Mouse (Mus musculus) left cerebral cortex, adult 18-20 months (tissue): Measurements from ENCODE around the gene Atxn10. TPM values are rescaled to one million over a fixed set of nuclear protein-coding genes. Genes with fewer than 3 reads are reported as not detected.
"Not testable (repeated sequence)": the region's sequence is repeated elsewhere in the genome, so short reads cannot be mapped to it uniquely, and the experiment has no call there.

Source experiments
- DNase-seq, 2 experiments: peaks; one replicate each; pipeline ENCODE4 v3.0.0; 2021 to 2022; ENCODE audit warnings: low spot score in 2 of 2, mixed read lengths in 1 of 2
- total RNA-seq, 2 experiments: library from RNA; stranded (reverse); gene quantifications; 2 replicates each; pipeline ENCODE4 v1.2.3; 2021

Gene Atxn10
- total RNA-seq, 2 experiments from 2014 or later = 267 to 276 TPM

DNA sequence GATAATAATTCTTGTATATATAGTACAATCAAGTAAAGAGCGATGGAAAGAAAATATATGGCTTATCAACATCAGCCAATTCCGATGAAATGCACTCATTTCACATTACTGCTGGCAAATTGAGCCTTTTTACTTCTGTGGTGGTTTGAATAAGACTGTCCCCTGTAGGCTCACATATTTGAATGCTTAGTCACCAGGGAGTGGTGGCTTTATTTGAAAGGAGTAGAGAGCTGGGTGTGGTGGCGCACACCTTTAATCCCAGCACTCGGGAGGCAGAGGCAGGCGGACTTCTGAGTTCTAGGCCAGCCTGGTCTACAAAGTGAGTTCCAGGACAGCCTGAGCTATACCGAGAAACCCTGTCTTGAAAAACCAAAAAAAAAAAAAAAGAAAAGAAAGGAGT lies 2.5 kb upstream of the Atxn10 start:
- DNase-seq = not testable (repeated sequence)

DNA sequence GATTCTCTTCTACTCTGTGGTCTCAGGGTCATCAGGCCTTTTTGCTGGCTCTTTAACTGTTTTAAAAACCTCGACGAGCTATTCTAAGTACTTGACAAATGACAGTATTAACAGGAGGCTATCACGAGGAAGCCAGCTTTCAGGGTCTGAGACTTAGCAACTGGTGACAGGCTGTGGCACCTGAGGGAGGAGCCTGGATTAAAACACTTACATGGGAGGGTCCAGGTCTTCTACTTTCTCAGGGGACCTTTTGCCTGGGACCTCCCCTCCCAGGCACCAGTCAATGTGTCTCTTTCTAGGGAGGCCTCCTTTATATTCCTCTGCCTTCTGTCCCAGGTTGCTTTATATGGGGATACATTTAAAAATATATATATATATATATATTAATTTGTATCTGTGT lies 1.8 kb upstream of the Atxn10 start:
- DNase-seq = no peak

DNA sequence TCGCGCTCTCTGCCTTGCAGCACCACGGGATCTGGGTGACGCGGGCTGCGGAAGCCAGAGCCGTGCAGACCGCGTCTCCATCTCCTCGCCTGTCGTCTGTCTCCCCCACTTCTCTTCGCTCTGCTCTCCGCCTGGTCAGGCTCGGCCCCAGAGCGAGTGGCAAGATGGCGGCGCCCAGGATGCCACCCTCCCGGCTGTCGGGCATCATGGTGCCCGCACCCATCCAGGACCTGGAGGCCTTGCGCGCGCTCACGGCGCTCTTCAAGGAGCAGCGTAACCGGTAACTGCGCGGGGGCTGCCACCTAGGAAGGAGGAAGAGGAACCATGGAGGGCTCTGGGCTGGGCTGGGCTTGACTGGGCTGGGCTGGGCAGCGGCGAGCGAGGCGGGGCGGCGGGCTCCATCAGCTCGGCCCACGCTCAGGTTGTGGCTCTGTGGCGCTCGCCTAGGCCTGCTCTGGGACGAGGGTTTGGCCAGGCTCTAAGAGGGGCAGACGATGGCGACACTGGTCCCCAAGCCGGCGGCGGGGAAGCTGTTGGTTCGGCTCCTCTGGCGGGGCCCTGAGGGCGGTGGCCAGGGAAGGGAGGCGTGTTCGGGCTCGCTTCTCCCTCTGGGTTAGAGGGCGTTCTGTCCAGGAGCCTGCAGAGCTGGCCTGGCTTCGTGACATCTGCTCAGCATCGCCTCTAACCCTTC lies 401 bp downstream of the Atxn10 start:
- peak; percentile 58 to 77 for DNase-seq

DNA sequence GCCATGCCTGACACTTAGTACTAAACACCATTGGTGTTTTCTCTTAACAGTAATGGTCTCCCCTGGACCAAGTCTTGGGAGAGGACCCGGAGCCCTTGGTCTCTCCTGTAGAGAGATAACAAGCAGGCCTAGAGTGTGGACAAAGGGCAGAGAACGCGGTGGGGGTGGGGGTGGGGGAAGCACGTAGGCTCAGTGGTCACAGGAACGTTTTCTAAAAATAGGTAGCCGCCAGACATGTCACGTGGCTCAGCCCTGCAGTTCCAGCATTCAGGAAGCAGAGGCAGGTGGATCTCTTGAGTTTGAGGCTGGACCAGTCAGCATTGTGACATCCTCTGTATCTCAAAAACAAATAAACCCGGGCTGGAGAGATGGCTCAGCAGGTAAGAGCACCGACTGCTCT lies 1.2 kb downstream of the Atxn10 start:
- DNase-seq = no peak

DNA sequence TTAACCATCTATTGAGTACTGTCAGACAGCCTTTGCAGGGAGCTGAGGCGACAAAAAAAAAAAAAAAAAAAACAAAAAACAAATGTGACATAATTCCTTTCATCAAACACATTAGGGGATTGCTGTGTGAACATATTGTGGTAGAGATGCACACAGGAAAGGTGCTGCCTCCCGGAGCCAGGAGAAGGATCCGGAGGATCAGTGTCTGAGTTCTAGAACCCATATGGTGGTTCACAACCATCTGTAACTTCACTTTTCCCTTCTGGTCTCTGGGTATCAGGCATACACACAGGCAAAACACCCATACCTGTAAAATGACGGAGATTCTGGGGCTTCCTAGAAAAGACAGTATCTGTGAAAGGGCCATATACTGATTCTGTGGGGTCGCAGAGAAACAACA lies 1.9 kb downstream of the Atxn10 start:
- no peak for DNase-seq

DNA sequence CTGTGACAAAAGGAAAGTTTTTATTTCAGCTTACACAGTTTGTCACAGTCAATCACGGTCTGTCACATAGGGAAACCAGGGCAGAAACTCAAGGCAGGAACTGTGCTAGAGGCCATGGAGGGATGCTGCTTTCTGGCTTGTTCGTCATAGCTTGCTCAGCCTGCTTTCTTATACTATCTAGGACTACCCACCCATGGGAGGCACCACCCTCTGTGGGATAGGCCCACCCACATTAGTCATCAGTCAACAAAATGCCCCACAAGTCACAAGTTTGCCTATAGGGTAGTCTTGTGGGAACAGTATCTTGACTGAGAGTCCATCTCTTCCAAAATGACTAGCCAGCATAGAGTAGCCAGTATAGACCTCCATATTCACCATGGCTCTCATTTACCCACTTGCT lies 6.2 kb downstream of the Atxn10 start:
- DNase-seq = no peak

DNA sequence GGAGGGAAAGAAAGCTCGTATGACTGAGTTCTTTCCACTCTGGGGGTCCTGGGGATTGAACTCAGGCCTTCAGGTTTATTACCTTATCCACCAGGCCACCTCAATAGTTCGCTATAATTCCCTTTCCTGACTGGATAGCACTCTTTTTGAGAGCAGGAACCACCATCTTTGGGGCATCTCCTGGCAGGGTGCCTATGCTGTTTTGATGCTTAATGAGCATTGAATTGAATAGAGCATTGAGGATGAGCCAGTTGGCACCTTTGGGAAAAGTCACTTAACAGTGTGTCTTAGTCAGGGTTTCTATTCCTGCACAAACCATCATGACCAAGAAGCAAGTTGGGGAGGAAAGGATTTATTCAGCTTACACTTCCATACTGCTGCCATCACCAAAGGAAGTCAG lies 8.6 kb downstream of the Atxn10 start:
- no peak for DNase-seq

DNA sequence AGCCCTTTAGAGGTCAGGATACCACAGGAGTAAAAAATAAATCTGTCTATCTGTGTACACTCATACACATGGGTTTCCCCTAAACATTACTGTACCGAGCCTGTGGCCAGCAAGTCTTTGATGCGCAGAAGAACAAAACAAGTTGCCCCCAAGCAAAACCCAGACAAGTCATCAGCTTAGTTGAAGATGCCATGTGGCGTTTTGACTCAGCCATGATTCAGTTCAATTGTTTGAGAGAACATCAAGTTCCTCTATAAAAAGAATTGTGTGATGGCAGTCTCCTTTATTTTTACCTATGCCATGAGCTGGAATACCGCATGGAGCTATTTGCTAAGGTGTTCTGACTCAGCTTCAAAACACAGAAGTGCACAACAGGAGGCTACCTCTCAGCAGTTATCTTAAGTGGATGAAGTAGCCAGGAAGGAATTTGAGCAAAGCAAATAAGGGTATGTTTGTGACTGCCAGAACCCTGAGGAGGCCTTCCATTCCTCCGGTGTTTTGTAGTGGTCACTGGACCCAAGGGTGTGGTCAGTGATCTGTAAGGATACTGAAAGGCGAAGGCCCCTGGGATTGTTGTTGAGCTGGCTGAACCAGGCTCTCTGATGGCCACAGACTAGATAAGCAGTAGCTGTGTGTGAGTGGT lies 11.1 kb downstream of the Atxn10 start:
- DNase-seq = no peak

DNA sequence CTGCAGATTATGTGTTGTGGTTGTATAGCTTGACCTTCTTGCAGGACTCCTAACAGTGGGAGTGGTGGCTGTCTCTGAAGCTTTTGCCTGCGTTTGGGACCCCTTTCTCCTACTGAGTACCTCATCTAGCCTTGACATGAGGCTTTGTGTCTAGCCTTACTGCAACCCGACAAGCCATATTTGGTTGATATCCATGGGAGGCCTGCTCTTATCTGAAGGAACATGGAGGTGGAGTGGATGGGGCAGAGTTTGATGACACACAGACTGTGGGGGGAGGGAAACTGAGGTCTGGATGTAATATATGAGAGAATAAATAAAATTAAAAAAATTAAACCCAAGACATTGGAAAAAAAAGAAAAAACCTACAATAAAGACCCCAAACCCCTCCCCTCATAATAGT lies 14.1 kb downstream of the Atxn10 start:
- DNase-seq = no peak

DNA sequence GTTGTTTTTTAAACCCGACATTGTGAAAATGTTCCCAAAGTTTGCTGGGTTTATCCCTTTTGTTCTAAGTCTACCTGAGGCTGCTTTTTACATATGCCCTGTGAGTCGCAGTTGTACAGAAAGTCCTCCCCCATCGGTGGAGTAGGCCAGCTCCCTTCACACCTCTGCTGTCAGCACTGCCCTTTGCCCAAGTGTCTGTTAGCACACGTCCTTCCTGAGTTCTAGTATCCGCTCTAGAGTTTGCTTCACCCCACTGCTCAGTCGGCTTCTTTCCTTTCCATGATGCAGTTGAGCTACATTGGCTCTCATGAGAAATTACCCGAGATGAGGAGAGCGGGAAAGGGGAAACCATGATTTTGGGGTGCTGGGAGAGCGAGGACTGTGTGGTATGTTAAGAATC lies 18.0 kb downstream of the Atxn10 start:
- no peak for DNase-seq

DNA sequence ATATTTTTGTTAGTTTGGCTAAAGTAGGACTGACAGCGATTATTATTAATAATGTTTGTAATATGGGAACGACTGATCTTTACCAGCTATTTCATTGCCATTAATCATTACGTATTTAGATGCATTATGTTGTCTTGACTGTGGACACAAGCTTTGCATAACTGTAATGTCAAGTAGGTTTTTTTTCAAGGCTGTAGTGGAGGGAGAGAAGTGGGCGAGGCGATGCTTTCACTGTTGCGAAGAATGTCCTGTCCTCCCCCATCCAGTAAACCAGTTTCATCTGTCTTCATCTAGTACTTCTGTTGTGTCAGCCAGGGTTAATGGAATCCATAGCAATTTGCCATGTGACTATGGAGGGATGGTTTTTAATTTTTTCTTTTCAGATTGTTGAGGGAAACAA lies 20.1 kb downstream of the Atxn10 start:
- DNase-seq = no peak

DNA sequence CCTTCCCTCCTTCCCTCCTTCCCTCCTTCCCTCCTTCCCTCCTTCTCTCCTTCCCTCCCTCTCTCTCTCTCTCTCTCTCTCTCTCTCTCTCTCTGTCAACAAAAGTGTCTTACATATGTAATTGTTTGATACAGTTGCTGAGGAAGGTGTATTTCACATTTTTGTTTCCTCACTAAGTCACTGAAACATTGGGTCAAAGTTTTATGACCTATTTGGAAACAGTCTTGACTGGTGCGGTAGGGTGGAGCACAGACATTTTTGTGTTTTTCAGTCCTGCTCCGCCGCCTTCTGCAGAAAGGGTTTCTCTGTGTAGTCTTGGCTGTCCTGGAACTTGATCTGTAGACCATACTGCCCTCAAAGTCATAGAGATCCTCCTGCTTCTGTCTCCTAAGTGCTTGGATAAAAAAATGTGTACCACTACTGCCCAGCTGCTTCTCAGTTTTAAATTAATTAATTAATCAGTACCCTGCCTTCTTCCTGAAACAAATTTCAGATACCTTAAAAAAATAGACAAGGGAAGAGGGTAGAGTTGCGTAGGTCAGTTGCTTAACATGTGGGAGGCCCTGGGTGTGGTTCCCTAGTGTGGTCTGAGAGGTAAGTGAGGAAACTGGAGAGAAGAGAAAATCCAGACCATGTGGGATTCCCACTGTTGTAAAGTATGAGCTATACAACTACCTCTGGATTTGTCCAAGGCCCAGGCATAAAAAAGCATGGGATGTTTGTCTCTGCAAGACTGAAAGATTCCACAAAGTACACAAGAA lies 21.6 kb downstream of the Atxn10 start:
- no peak for DNase-seq

DNA sequence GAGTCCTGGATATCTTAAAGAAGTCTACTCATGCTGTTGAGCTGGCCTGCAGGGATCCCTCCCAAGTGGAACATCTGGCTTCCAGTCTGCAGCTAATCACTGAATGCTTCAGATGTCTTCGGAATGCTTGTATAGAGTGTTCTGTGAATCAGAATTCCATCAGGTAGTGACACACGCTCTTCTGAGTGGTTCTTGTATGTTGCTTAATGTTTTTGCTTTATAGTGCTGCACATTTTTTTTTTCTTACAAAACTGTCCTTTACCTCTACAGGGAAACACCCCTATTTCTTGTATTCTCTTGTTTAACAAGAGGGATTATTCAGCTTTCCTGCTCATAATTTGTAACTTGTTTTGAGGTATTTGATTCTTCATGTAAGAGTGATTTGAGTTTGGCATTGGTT lies 23.4 kb downstream of the Atxn10 start:
- no peak for DNase-seq

DNA sequence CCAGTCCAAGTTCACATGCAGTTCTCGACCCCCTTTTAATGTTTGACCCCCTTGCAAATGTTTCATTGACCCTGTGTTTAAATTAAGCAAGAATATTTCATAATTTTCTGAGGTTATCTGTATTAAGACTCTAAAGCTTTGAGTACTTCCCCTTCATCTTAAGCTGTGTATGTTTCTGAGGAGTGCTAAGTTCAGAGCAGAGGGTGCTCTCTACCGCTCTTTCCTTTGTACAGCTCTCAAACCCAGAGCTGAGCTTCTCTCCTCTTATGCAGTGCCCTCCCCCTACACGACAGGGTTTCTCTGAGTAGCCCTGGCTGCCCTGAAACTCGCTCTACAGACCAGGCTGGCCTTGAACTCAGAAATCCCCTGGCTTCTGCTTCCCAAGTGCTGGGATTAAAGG lies 23.9 kb downstream of the Atxn10 start:
- no peak for DNase-seq

DNA sequence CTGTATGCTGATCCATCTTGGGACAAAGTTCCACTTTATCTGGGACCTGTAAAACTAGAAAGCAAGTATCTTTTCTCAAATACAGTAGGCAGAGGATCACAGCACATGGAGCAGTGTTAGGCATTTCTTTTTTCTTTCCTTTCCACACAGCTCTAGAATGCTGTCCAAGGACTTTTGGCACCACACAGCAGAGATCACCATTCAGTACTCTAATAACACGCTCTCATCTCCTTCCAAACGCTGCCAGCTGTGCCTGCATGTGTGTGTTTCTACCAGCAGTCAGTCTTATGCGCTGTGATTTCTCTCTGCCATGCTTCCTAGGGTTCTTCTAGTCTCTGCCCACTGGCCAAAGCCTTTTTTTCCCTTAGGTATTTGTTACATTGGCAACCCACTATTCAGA lies 28.3 kb downstream of the Atxn10 start:
- no peak for DNase-seq

DNA sequence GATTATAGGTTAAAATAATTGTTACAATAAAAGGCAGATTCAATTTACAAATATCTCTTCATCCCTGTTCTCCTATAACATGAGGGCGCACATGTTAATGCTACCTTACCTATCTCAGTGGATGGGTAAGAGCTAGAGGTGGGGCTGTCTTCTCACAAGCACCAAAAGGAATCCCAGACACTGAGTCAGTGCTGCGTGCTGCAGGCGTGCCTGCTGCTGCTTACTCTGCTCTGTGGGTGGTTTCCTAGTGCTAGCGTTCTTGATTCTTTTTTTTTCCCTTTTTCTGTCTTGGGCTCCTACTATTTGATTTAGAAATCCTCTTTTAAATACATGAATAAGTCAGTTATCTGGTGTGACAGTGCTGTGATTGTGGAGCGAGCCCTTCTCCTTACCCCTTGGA lies 30.9 kb downstream of the Atxn10 start:
- DNase-seq = peak; percentile 35 to 40

DNA sequence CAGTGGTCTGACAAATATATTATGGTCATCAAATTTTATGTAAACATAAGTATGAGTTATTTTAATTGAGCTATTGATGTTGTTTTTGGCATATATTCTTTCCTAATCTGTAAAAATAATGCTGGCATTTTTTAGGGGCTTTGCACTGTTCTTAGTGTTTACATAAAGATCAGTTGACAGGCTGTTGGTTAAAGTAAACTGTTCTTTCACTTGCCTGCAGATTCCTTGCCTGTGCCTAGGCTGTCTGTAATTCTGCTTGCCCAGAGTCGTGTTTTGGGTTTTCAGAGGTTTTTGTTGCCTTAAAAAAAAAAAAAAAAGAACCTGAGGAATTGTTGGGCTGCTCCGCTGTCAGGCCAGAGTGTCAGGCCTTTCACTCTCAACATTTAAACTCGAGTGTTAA lies 33.7 kb downstream of the Atxn10 start:
- no peak for DNase-seq

DNA sequence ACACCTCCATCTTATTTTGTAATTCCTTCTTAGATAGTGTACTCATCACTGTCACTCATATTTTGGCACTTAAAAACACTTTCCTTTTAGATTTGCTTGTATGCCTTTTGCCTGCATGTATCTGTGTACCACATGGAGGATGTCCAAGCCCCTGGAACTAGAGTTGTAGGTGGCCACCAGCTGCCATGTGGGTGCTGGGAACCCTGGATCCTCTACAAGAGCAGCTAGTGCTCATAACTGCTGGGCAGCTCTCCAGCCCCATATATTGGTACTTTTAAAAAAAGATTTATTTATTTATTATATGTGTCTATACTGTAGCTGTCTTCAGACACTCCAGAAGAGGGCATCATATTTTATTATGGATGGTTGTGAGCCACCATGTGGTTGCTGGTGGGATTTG lies 37.1 kb downstream of the Atxn10 start:
- DNase-seq = peak; percentile 57 to 72

DNA sequence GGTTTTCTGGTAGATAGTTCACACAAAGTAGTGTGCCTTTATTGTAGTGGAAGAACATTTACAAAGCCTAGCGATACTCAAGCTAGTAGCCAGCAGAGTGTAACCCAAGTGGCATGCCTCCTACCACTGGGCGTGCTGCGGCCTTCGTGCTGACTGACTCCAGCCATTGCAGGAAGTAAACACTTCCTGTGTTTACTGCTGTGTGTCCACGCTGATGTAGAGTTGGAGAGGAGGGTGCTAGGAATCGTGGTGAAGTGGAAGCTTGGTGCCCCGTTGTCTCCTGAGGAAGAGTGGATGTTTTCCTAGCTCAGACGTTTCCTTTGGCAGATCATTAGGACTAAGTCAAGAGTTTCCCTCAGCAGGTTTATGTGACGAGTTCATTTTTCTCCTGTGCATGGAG lies 47.4 kb downstream of the Atxn10 start:
- no peak for DNase-seq

DNA sequence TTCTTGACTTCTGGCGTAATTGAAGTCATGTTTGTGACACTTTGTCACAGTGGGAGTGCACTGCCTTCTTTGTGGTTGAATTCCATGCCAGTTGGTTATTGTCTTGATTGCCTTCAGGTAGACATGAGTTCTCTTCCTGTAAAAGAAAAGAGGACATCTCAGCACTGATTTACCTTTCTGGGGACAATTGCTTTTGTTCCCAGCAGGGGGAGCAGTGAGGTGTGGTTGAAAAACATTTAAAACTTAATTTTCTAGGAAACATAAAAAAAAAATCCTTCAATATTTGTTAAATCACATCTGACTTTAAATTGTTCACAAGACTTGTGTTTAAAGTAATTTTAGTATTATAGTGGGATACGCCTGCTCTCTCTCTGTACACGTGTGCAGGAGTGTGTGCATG lies 52.7 kb downstream of the Atxn10 start:
- DNase-seq = no peak

DNA sequence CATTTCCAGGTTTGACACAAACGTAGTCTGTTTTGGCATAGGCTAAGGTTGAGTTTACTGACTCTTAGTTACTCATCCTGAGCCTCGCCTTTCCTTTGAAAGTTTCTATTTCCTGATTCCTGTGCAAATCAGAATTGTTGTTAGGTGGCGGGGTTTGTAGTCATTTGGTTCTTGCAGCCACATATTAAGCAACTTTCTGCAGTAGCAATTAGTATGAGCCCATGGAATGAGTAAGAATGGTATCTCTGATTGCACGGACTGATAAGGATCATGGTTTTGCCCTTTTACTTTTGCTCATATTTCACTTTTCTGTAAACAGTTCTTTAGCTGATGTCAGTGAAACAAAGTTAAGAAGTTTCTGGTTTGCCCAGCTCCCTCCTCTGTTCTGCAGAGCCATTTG lies 53.9 kb downstream of the Atxn10 start:
- DNase-seq = no peak

DNA sequence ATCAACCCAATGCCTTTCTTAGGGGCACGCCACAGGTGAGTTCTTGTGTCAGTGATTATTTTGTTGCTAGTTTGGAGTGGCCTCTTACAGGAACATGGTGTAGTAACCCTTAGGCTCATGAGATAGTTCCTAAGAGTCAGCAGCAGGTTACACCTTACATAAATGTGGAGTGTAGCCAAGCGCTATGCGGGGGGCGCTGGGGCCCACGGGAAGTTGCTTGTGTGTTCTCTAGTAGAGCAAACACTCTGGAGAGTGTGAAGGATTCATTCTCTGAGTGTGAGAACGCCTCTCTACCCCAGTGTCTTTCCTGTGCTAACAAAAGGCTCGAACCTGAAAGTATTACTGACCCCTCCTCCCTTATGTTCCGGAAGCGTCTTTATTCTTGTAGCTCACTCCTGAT lies 59.3 kb downstream of the Atxn10 start:
- no peak for DNase-seq

DNA sequence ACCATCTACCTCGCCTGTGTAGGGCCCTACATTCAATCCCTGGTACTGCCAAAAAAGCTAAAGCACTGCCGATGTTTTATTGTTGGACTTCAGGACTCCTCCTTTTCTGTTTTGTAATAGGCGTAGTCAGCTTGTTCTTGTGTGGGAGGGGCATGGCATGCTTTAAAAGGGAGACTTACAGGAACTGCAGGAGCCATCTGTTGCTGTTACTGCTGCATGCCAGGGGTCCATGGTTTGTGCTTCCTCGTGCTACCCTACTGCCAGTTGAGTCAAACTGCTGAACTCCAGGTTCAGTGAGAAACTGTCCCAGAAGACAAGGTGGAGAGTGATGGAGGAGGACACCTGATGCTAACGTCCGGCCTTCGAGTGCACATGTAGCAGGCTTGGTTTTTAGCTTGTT lies 65.9 kb downstream of the Atxn10 start:
- peak; percentile 23 to 30 for DNase-seq
